8 mouse cellular contexts compared by ENCODE assay signal in the genomic region with DNA sequence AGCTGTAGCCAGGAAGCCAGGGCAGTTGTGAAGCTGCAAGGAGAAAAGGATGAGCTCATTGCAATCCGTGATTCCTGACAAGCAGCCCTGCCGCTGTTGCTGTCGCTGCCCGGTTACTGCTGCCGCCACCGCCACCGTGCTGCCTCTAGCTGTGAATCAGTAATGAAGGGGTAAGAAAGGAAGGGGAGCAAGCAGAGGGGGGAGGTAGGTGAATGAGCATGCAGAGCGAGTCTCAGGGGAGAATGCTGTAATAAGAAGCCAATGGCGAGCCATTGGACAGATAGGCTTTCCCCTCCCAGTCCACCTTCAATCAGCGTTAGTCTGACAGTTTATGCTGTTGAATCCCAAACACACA.
DNase-seq lines count a peak whose midpoint lies in the region; ATAC-seq lines count a peak whose summit lies in the region.

No protein-coding gene starts in this region.

- H3K9ac ChIP-seq in midbrain, embryonic 13.5 days (replicated peaks) = peak overlapping the region; percentile 74

- H3K36me3 ChIP-seq in midbrain, embryonic 13.5 days = no peaks in the 10 kb centered on the region

- peak overlapping the region; percentile 94 for H3K27ac ChIP-seq in midbrain, embryonic 13.5 days

- H3K4me3 ChIP-seq in midbrain, embryonic 13.5 days (replicated peaks) = peak overlapping the region; percentile 53

- peaks cover 28% of the 10 kb centered on the region for H3K4me1 ChIP-seq in midbrain, embryonic 13.5 days (replicated peaks)

- DNase-seq in ovary, postnatal 14 days (ENCODE audit: low spot score) = peak; percentile 9
- DNase-seq in ovary, adult 18-20 months (ENCODE audit: low spot score) = no peak
- peak; percentile 79 for DNase-seq in embryo, embryonic 10 days (ENCODE audit: low spot score)
- peak; percentile 11 for DNase-seq in kidney, adult 18-20 months
- DNase-seq in left cerebral cortex, postnatal 4 days = peak; percentile 78
- DNase-seq in telencephalon, adult 2 months (ENCODE audit: low read depth, low spot score) = peak; percentile 78

- ATAC-seq in granulocyte monocyte progenitor cell, adult 5-6 weeks (replicated peaks; ENCODE audit: poor library complexity, severe bottlenecking) = peak; percentile 37
- peak; percentile 97 for ATAC-seq in midbrain, embryonic 13.5 days

- H3K9me3 ChIP-seq in midbrain, embryonic 13.5 days = no peaks in the 10 kb centered on the region

- H3K4me2 ChIP-seq in midbrain, embryonic 13.5 days (replicated peaks) = peak overlapping the region; percentile 76

- no peaks in the 10 kb centered on the region for H3K27me3 ChIP-seq in midbrain, embryonic 13.5 days

- under 1% methylated on average over 10 of the region's 10 CpGs for WGBS in midbrain, embryonic 13.5 days

- intact Hi-C loops in left cerebral cortex, postnatal 4 days (cut with DNase I) = no loop called here
